Mouse (Mus musculus) liver, embryonic 14.5 days (tissue): ENCODE results near the gene Car10. TPM values are rescaled to one million over a fixed set of nuclear protein-coding genes. Genes with fewer than 3 reads are reported as not detected.

Experiments
- ATAC-seq: fragments of 200-750 bp; cut with Nextera tagmentation; 2 replicates; pipeline ENCODE4 v1.8.0; 2017; ENCODE audit warnings: moderate number of reproducible peaks, mild to moderate bottlenecking, moderate library complexity; ENCODE audit not compliant: insufficient read depth
- DNase-seq, 3 experiments: peaks; one replicate each; pipeline ENCODE4 v3.0.0-alpha.2; 2012 to 2013; ENCODE audit warnings: low read depth in 3 of 3, low spot score in 3 of 3
- H3K27ac ChIP-seq: fragments of 300-500 bp; sonication (generic); 2 replicates; pipeline ENCODE4 v1.5.1; 2014; ENCODE audit warnings: moderate library complexity, mild to moderate bottlenecking, control low read depth, inconsistent platforms
- H3K27me3 ChIP-seq: fragments of 300-500 bp; sonication (generic); 2 replicates; pipeline ENCODE4 v1.6.1; 2014; ENCODE audit warnings: mild to moderate bottlenecking, low read length, moderate library complexity; ENCODE audit not compliant: control insufficient read depth, insufficient read depth
- H3K36me3 ChIP-seq: fragments of 300-500 bp; sonication (generic); replicated peaks from 2 replicates; pipeline ENCODE4 v1.6.1; 2014; ENCODE audit warnings: low read depth; ENCODE audit not compliant: control insufficient read depth, insufficient read depth
- H3K4me1 ChIP-seq, 2 experiments: fragments of 200-500 bp in 1 of 2; fragments of 300-500 bp in 1 of 2; sonication (generic) in 1 of 2; replicated peaks; 2 replicates each; pipeline ENCODE4 v1.6.1; 2012 to 2014; ENCODE audit warnings: antibody characterized with exemption in 1 of 2, inconsistent platforms in 1 of 2, low read length in 1 of 2; ENCODE audit not compliant: control insufficient read depth in 2 of 2, insufficient read depth in 2 of 2
- H3K4me2 ChIP-seq: fragments of 300-500 bp; sonication (generic); 2 replicates; pipeline ENCODE4 v1.6.1; 2014; ENCODE audit warnings: low read depth, mild to moderate bottlenecking, control low read depth, moderate library complexity
- H3K4me3 ChIP-seq, 2 experiments: fragments of 200-500 bp in 1 of 2; fragments of 300-500 bp in 1 of 2; sonication (generic) in 1 of 2; 2 replicates each; pipeline ENCODE4 v1.5.1; 2012 to 2014; ENCODE audit warnings: low read depth in 2 of 2, low read length in 2 of 2, mild to moderate bottlenecking in 2 of 2, control low read depth in 1 of 2, inconsistent platforms in 1 of 2, moderate library complexity in 1 of 2; ENCODE audit not compliant: insufficient read depth in 1 of 2
- H3K9ac ChIP-seq: fragments of 300-500 bp; sonication (generic); replicated peaks from 2 replicates; pipeline ENCODE4 v1.6.1; 2014; ENCODE audit warnings: mild to moderate bottlenecking, control low read depth, moderate library complexity
- H3K9me3 ChIP-seq: fragments of 300-500 bp; sonication (generic); 2 replicates; pipeline ENCODE4 v1.6.1; 2016; ENCODE audit warnings: low read length, mixed read lengths; ENCODE audit not compliant: control insufficient read depth
- CTCF ChIP-seq: IDR thresholded peaks from 2 replicates; pipeline ENCODE4 v1.5.1; 2016; ENCODE audit warnings: antibody characterized with exemption, low read depth, control low read depth
- EP300 ChIP-seq: IDR thresholded peaks from 2 replicates; pipeline ENCODE4 v1.6.1; 2016; ENCODE audit warnings: antibody characterized with exemption, low read depth
- WGBS: fragments of 180-500 bp; shearing (Covaris S2); extraction: QIAGEN DNeasy Blood & Tissue Kit; methylation state at CpG from one replicate; pipeline ENCODE4 v1.1.7; 2014; ENCODE audit not compliant: insufficient replicate concordance; 5-methylcytosine and 5-hydroxymethylcytosine counted together
- polyA plus RNA-seq, 2 experiments: library from polyadenylated mRNA; depleted of rRNA in 1 of 2; stranded (reverse) in 1 of 2; unstranded in 1 of 2; fragments of >200 nt; fragmentation: Nextera tagmentation in 1 of 2; extraction: Ambion mirVana in 1 of 2; gene quantifications; 2 replicates each; pipeline versions ENCODE4 v1.2.1 to v1.2.3; 2012 to 2014

Car10 gene
- polyA plus RNA-seq, 2 experiments, result not detected

DNA sequence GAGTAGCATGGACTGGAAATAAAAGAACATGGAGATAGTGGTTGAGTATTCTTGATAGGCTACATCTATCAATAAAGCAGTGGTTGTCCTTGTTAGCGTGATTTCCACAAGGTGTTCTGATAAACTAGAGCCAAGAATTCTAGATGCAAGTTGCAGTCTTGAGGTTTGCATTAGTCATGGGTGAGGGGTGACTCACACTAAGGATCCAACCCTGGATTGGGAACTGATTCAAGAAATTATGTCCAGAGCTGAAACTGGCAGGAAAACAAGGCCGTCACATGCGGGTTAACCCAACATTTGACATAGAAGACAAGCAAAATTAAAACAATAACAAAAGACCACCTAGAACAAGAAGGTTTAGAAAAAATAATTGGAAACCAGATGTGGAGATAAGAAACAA, 28.6 kb downstream of the Car10 start:
- WGBS, result 68% methylated on average over 3 of the region's 3 CpGs
- H3K27me3 ChIP-seq, result no peaks in the 10 kb centered on the region
- no peaks in the 10 kb centered on the region for H3K4me1 ChIP-seq
- no peak overlapping the region for H3K4me3 ChIP-seq
- no peak overlapping the region for H3K4me2 ChIP-seq
- no peaks in the 10 kb centered on the region for H3K9me3 ChIP-seq
- no peaks in the 10 kb centered on the region for H3K36me3 ChIP-seq
- no peak overlapping the region for H3K9ac ChIP-seq
- no peak for DNase-seq
- TF ChIP-seq EP300 (no peak), CTCF (no peak)
- ATAC-seq, result no peak
- no peak overlapping the region for H3K27ac ChIP-seq

DNA sequence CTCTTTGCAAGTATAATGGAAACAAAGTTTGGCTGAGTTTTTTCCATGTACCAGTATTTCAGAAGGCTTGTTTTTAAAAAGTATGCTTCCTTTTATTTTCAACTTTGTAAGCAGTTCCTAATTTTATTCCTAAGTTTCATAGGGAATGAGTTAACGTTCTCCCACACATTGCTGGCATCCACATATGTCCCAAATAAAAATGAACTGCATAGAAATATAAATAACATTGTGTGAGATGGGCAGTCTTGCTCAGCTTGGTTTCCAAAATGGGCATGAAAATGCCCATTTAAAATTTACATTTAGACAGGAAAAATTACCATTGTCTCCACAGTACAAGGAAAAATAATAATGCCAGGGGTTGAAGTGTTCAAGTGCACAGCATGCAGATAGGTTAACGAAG, 30.7 kb downstream of the Car10 start:
- no peak overlapping the region for H3K4me2 ChIP-seq
- DNase-seq (no peak), ATAC-seq (no peak)
- no peaks in the 10 kb centered on the region for H3K36me3 ChIP-seq
- H3K27ac ChIP-seq, result no peak overlapping the region
- H3K9me3 ChIP-seq, result no peaks in the 10 kb centered on the region
- TF ChIP-seq EP300, result no peak
- TF ChIP-seq CTCF, result no peak
- H3K9ac ChIP-seq, result no peak overlapping the region
- no peaks in the 10 kb centered on the region for H3K4me1 ChIP-seq
- no peaks in the 10 kb centered on the region for H3K27me3 ChIP-seq
- WGBS, result 45% methylated on average over 2 of the region's 2 CpGs
- H3K4me3 ChIP-seq, result no peak overlapping the region

DNA sequence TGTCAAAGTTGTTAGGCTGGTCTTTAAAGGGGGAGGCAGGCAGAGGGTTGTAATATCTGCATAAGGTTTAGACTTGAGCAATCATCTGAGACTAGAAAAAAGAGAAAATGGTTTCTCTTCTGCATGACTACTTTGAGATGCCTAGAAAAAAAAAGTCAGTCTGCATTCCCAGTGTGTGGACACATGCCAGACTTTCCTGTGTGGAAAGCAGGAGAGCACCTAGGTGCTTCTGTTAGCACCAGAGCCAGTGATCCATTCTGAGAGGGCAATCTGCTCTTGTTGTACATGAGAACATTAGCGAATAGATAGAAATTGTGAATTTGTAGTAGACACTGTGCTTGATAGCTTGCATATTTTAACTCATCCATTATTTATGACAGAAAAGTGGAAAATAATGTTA, 40.0 kb downstream of the Car10 start:
- ATAC-seq, result no peak
- whole genome bisulfite sequencing, result 61% methylated on average over 1 of the region's 1 CpGs

DNA sequence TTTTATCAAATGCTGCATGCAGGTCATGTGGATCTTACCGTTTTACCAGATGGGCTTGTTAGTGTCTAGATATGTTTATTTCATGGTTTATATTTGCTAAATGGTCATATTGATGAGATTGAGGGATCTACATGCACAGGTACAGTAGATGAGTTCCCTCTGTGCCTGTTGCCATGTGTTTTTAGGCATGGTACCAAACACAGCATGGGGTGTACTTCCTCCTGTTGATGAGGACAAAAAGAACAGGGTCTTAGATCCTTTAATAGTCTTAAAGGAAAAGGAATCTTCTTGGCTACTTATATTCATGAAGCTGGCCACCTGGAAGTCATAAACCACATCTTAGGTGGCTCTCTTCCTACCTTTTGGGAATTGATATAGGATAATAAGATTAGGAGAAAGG, 43.9 kb downstream of the Car10 start:
- H3K36me3 ChIP-seq, result no peaks in the 10 kb centered on the region
- no peak overlapping the region for H3K27ac ChIP-seq
- no peaks in the 10 kb centered on the region for H3K4me1 ChIP-seq
- 50% methylated on average over 1 of the region's 1 CpGs for WGBS
- no peaks in the 10 kb centered on the region for H3K9me3 ChIP-seq
- no peak for DNase-seq
- no peak overlapping the region for H3K9ac ChIP-seq
- H3K4me2 ChIP-seq, result no peak overlapping the region
- no peak for ATAC-seq
- TF ChIP-seq EP300, result no peak
- no peak for TF ChIP-seq CTCF
- H3K4me3 ChIP-seq, result no peak overlapping the region
- no peaks in the 10 kb centered on the region for H3K27me3 ChIP-seq

More for the DNA sequence above, 40.0 kb downstream of the Car10 start:
- Histone ChIP-seq H3K27ac (no peak overlapping the region), H3K4me2 (no peak overlapping the region), H3K4me3 (no peak overlapping the region), H3K36me3 (no peaks in the 10 kb centered on the region), H3K27me3 (no peaks in the 10 kb centered on the region), H3K9me3 (no peaks in the 10 kb centered on the region), H3K4me1 (no peaks in the 10 kb centered on the region), H3K9ac (no peak overlapping the region)
- TF ChIP-seq EP300, result no peak
- TF ChIP-seq CTCF, result no peak
- no peak for DNase-seq

- Histone ChIP-seq H3K36me3 (no peaks in the 10 kb centered on the region), H3K4me3 (no peak overlapping the region), H3K4me1 (no peaks in the 10 kb centered on the region), H3K27ac (no peak overlapping the region), H3K9ac (no peak overlapping the region), H3K27me3 (no peaks in the 10 kb centered on the region), H3K9me3 (no peaks in the 10 kb centered on the region), H3K4me2 (no peak overlapping the region)
- ATAC-seq (no peak), DNase-seq (no peak)
- WGBS, result 10% methylated on average over 2 of the region's 2 CpGs
- TF ChIP-seq EP300, result no peak
- TF ChIP-seq CTCF, result no peak
These were observed 46.7 kb downstream of the Car10 start for GRCm38 (mm10) chr11:93144544-93144943.
